Mouse (Mus musculus) liver, embryonic 12.5 days (tissue): ENCODE data around the gene Sult2b1. TPM values are rescaled to one million over a fixed set of nuclear protein-coding genes. Genes with fewer than 3 reads are reported as not detected.

Source experiments
- ATAC-seq: fragments of 200-750 bp; cut with Nextera tagmentation; 2 replicates; pipeline ENCODE4 v1.8.0; 2017; ENCODE audit warnings: moderate number of reproducible peaks, mild to moderate bottlenecking, moderate library complexity
- H3K27ac ChIP-seq: fragments of 300-500 bp; sonication (generic); 2 replicates; pipeline ENCODE4 v1.5.1; 2016; ENCODE audit warnings: mild to moderate bottlenecking
- H3K27me3 ChIP-seq: fragments of 300-500 bp; sonication (generic); replicated peaks from 2 replicates; pipeline ENCODE4 v1.6.1; 2016; ENCODE audit warnings: mild to moderate bottlenecking, moderate library complexity
- H3K36me3 ChIP-seq: fragments of 300-500 bp; sonication (generic); 2 replicates; pipeline ENCODE4 v1.6.1; 2016; ENCODE audit warnings: mild to moderate bottlenecking, moderate library complexity
- H3K4me1 ChIP-seq: fragments of 300-500 bp; sonication (generic); 2 replicates; pipeline ENCODE4 v1.6.1; 2016
- H3K4me2 ChIP-seq: fragments of 300-500 bp; sonication (generic); 2 replicates; pipeline ENCODE4 v1.6.1; 2016; ENCODE audit warnings: mild to moderate bottlenecking, moderate library complexity
- H3K4me3 ChIP-seq: fragments of 300-500 bp; sonication (generic); 2 replicates; pipeline ENCODE4 v1.5.1; 2016; ENCODE audit warnings: mild to moderate bottlenecking, moderate library complexity
- H3K9ac ChIP-seq: fragments of 300-500 bp; sonication (generic); 2 replicates; pipeline ENCODE4 v1.6.1; 2016; ENCODE audit warnings: mild to moderate bottlenecking, moderate library complexity
- H3K9me3 ChIP-seq: fragments of 300-500 bp; sonication (generic); replicated peaks from 2 replicates; pipeline ENCODE4 v1.6.1; 2016; ENCODE audit warnings: mild to moderate bottlenecking, moderate library complexity
- WGBS: fragments of 180-500 bp; shearing (Covaris S2); methylation state at CpG from one replicate; pipeline ENCODE4 v1.1.7; 2016; ENCODE audit not compliant: insufficient replicate concordance; 5-methylcytosine and 5-hydroxymethylcytosine counted together
- polyA plus RNA-seq: library from polyadenylated mRNA; unstranded; fragments of >200 nt; fragmentation: Nextera tagmentation; extraction: Ambion mirVana; gene quantifications from 2 replicates; pipeline ENCODE4 v1.2.1, GENCODE M21; 2016

Sult2b1 gene
- 0.77 and 0.81 TPM in 2 replicates for polyA plus RNA-seq

- Histone ChIP-seq H3K27ac (no peak within 1 kb of the TSS), H3K4me3 (peak within 1 kb of the TSS; percentile 58), H3K9ac (peak within 1 kb of the TSS; percentile 51), H3K4me2 (peak within 1 kb of the TSS; percentile 75), H3K27me3 (peaks cover 94% of the 10 kb centered on the region), H3K9me3 (no peaks in the 10 kb centered on the region), H3K4me1 (peaks cover 40% of the 10 kb centered on the region), H3K36me3 (no peaks in the 10 kb centered on the region)
- WGBS = 24% methylated on average over 20 of the region's 20 CpGs
- no peak for ATAC-seq
Measured at GRCm38 (mm10) chr7:45784524-45785372, at the start of gene Sult2b1. Sult2b1 (minus strand) TSS chr7:45784669.

- Histone ChIP-seq H3K27ac (no peak overlapping the region), H3K36me3 (peaks cover 8% of the 10 kb centered on the region), H3K9me3 (no peaks in the 10 kb centered on the region), H3K4me2 (peak overlapping the region; percentile 56), H3K9ac (no peak overlapping the region), H3K4me1 (peaks cover 41% of the 10 kb centered on the region), H3K4me3 (peak overlapping the region; percentile 43), H3K27me3 (peaks cover 69% of the 10 kb centered on the region)
- ATAC-seq = no peak
- 6% methylated on average over 31 of the region's 31 CpGs for WGBS
Measured at GRCm38 (mm10) chr7:45833924-45834323, 49.5 kb upstream of the Sult2b1 start.

- H3K4me2 ChIP-seq = peak overlapping the region; percentile 56
- H3K4me3 ChIP-seq = peak overlapping the region; percentile 43
- H3K27me3 ChIP-seq = peaks cover 66% of the 10 kb centered on the region
- H3K27ac ChIP-seq = no peak overlapping the region
- H3K9ac ChIP-seq = no peak overlapping the region; the same call in 1 of the 2 replicates
- no peak for ATAC-seq
- H3K9me3 ChIP-seq = no peaks in the 10 kb centered on the region
- WGBS = 3% methylated on average over 69 of the region's 86 CpGs
- peaks cover 14% of the 10 kb centered on the region for H3K36me3 ChIP-seq
- H3K4me1 ChIP-seq = peaks cover 43% of the 10 kb centered on the region
Measured at GRCm38 (mm10) chr7:45833148-45833790, 48.8 kb upstream of the Sult2b1 start.

GRCm38 (mm10) chr7:45832428-45832827, 48.0 kb upstream of the Sult2b1 start:
- WGBS = 9% methylated on average over 30 of the region's 30 CpGs
- Histone ChIP-seq H3K9ac (no peak overlapping the region), H3K27ac (no peak overlapping the region), H3K9me3 (no peaks in the 10 kb centered on the region), H3K4me2 (peak overlapping the region; percentile 56), H3K36me3 (peaks cover 23% of the 10 kb centered on the region), H3K4me3 (peak overlapping the region; percentile 43), H3K27me3 (peaks cover 59% of the 10 kb centered on the region), H3K4me1 (peaks cover 43% of the 10 kb centered on the region)
- ATAC-seq = no peak

DNA sequence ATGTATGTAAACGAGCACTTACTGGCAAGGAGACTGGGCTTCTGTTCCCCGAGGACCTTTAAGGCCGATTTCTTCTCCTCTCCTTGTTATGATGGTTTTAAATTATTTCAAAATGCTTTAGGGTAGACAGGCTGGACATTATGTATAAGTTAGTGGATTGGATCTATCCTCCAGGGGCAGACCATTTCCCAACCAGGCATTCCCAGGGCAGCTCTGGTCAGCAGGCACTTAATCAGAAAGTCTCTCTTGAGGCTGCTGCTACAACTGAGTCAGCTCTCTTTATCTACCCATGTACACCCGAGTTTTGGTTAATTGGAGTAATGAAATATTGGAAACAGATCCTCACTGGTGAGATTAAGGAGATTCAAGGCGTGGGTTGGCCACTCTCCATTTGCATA, 46.7 kb upstream of the Sult2b1 start:
- no peak for ATAC-seq
- peaks cover 36% of the 10 kb centered on the region for H3K36me3 ChIP-seq
- no peaks in the 10 kb centered on the region for H3K9me3 ChIP-seq
- peak overlapping the region; percentile 86 for H3K4me2 ChIP-seq
- H3K4me1 ChIP-seq = peaks cover 43% of the 10 kb centered on the region
- H3K4me3 ChIP-seq = peak overlapping the region; percentile 84
- WGBS = 12% methylated on average over 5 of the region's 5 CpGs
- no peak overlapping the region for H3K9ac ChIP-seq
- H3K27me3 ChIP-seq = peaks cover 51% of the 10 kb centered on the region
- no peak overlapping the region for H3K27ac ChIP-seq

DNA sequence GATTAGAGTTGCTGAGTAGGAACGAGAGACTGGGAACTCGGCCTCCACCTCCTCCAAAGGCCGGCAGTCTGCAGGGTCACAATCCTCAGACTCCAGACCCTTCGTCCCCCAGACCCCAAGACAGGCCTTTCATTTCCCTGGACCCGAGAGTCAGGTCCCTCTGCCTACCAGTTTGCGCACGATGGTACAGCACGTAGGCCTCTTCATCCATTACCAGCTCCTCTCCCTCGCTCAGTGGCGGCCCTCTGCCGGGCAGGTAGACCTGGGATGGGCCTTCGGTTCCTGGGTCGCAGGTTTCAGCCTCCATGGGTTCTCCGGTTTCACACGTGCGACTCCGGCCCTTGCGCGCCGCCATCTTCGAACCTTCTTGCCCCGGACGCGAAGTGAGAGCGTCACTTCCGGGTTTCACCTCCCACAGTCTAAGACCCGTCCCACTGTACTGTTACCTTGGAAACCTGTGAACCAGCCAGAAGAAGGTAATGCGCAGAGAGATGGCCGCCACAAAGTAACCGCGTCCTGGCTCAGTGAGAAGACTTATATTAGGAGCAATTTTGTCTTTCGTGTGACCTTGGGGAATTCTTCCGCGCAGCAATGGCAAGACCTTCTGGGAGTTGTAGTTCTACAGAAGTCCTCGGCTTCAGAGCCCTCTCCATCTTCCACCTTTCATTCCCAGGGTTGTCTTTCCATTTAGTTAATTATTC, 46.1 kb upstream of the Sult2b1 start, which contains the start of gene Grwd1:
TSS of gene Grwd1 (minus strand) at position 518 of the 701 bp plus-strand sequence.
- peak within 1 kb of the TSS; percentile 20; the same call in 1 of the 2 replicates for H3K27ac ChIP-seq
- H3K9ac ChIP-seq = peak within 1 kb of the TSS; percentile 75
- peak within 1 kb of the TSS; percentile 84 for H3K4me3 ChIP-seq
- WGBS = under 1% methylated on average over 35 of the region's 35 CpGs
- no peaks in the 10 kb centered on the region for H3K9me3 ChIP-seq
- peaks cover 43% of the 10 kb centered on the region for H3K4me1 ChIP-seq
- H3K27me3 ChIP-seq = peaks cover 47% of the 10 kb centered on the region
- H3K4me2 ChIP-seq = peak within 1 kb of the TSS; percentile 86
- peak; percentile 80 for ATAC-seq
- peaks cover 41% of the 10 kb centered on the region for H3K36me3 ChIP-seq

- peaks cover 34% of the 10 kb centered on the region for H3K4me1 ChIP-seq
- no peaks in the 10 kb centered on the region for H3K9me3 ChIP-seq
- no peak overlapping the region for H3K9ac ChIP-seq
- H3K4me2 ChIP-seq = no peak overlapping the region
- peaks cover 75% of the 10 kb centered on the region for H3K36me3 ChIP-seq
- H3K27me3 ChIP-seq = peaks cover 8% of the 10 kb centered on the region
- no peak overlapping the region for H3K27ac ChIP-seq
- ATAC-seq = no peak
- H3K4me3 ChIP-seq = no peak overlapping the region
- 79% methylated on average over 7 of the region's 7 CpGs for WGBS
Measured at GRCm38 (mm10) chr7:45826631-45827030, 42.2 kb upstream of the Sult2b1 start.

DNA sequence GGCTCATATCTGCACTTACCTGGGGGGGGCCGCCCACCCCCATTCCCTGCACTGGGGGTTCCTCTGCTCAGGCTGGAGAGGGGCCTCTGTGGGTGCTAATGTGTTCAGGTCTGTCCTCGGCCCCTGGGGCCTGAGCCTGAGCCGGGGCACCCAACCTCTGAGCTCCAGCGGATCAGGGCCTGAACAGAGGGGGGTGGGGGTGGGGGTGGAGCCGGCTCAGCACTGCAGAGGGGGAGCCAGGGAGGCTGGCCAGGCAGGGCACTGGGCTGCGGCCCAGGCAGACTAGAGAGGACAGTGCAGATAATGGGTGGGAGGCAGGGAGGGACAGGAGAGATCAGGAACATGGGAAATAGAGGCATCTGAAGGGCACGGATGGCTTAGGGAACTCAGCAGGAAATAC, 40.1 kb upstream of the Sult2b1 start, which contains the start of gene Kcnj14:
TSS of gene Kcnj14 (minus strand) at position 185 of the 400 bp plus-strand sequence.
- no peak within 1 kb of the TSS for H3K9ac ChIP-seq
- H3K27me3 ChIP-seq = peaks cover 10% of the 10 kb centered on the region
- H3K4me1 ChIP-seq = peaks cover 22% of the 10 kb centered on the region
- no peak within 1 kb of the TSS for H3K27ac ChIP-seq
- H3K36me3 ChIP-seq = peaks cover 74% of the 10 kb centered on the region
- peak; percentile 30; the same call in 1 of the 2 replicates for ATAC-seq
- 56% methylated on average over 7 of the region's 7 CpGs for WGBS
- no peak within 1 kb of the TSS for H3K4me2 ChIP-seq
- H3K9me3 ChIP-seq = no peaks in the 10 kb centered on the region
- H3K4me3 ChIP-seq = no peak within 1 kb of the TSS

DNA sequence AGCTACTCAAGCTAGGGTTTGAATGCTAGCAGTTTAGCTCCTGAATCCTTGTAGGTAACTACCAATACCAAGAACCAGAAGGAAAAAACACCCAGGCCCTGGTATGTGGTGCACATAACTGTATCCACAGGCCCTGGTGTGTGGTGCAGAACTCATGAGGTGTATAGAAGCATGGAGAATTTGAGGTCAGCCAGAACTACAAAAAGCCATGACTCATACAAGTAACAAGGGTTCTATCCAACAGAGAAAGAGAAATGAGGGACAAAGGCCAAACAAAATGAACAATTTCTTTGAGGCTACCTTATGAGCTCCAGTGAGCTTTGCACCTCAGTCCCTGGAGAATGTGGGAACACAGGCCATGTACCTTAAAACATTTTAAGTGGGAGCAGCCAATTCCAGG, 36.4 kb upstream of the Sult2b1 start:
- no peak overlapping the region for H3K9ac ChIP-seq
- H3K36me3 ChIP-seq = peaks cover 37% of the 10 kb centered on the region
- peaks cover 24% of the 10 kb centered on the region for H3K27me3 ChIP-seq
- peaks cover 14% of the 10 kb centered on the region for H3K4me1 ChIP-seq
- no peak overlapping the region for H3K4me3 ChIP-seq
- H3K4me2 ChIP-seq = no peak overlapping the region
- H3K27ac ChIP-seq = no peak overlapping the region
- no peaks in the 10 kb centered on the region for H3K9me3 ChIP-seq
- no peak for ATAC-seq

DNA sequence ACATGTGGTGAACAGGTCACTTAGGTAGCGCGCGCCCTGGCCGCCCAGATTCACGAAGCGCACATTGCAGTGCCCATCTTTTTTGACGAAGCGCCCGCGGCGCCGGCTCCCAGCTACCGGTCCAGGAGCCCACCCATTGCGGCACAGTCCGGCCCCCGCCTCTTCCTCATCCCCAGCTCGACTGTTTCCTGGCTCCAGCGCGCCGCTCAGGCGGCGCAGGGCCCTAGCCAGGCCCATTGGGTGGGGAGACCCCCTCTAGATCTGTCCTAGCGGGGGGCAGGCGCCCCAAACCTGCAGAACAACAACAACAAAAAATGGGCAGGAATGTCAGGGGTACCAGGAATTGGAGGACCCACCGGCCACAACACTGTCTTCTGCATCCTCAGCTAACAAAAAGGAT, 35.4 kb upstream of the Sult2b1 start:
- ATAC-seq = no peak
- peaks cover 27% of the 10 kb centered on the region for H3K36me3 ChIP-seq
- peaks cover 18% of the 10 kb centered on the region for H3K4me1 ChIP-seq
- H3K4me2 ChIP-seq = peak overlapping the region; percentile 43
- H3K27me3 ChIP-seq = peaks cover 24% of the 10 kb centered on the region
- WGBS = 13% methylated on average over 25 of the region's 25 CpGs
- no peak overlapping the region for H3K9ac ChIP-seq
- H3K27ac ChIP-seq = no peak overlapping the region
- no peaks in the 10 kb centered on the region for H3K9me3 ChIP-seq
- 0 out of 2 replicates have a peak overlapping the region, but pooled peaks have one; percentile 7 for H3K4me3 ChIP-seq

DNA sequence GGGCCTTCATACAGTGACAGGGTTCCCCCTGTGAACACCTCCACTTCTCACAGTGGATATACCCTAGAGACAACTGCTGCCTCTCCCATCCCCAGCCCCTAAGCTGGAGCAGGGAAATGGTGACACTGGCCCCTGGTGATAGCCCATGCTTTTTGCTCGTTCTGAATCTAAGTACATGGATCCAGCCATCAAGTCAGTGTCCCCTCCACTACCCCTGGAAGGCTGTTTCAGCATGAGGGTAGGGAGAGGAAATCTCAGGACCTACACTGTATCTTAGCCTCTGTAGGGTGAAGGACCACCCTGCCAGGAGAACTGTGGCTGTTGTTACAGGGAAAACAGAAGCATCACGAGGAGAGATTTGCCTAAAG, 31.5 kb upstream of the Sult2b1 start:
- peaks cover 21% of the 10 kb centered on the region for H3K36me3 ChIP-seq
- no peak overlapping the region for H3K4me2 ChIP-seq
- ATAC-seq = no peak
- peaks cover 24% of the 10 kb centered on the region for H3K27me3 ChIP-seq
- H3K9me3 ChIP-seq = no peaks in the 10 kb centered on the region
- H3K4me1 ChIP-seq = peaks cover 36% of the 10 kb centered on the region
- no peak overlapping the region for H3K9ac ChIP-seq
- no peak overlapping the region for H3K4me3 ChIP-seq
- H3K27ac ChIP-seq = no peak overlapping the region
- 53% methylated on average over 2 of the region's 2 CpGs for WGBS
